Mouse (Mus musculus): ENCODE results near the gene Ccdc12. TPM values are rescaled to one million over a fixed set of nuclear protein-coding genes. Genes with fewer than 3 reads are reported as not detected.

The Ccdc12 gene
- total RNA-seq, 2 experiments from 2014 or later: 44.8 to 58.6 TPM

- no peak for DNase-seq (ENCODE audit: low spot score in 2 of 2)
- intact Hi-C loops (cut with DNase I): no loop called here
These were observed 15.3 kb upstream of the Ccdc12 start for GRCm38 (mm10) chr9:110641006-110641405.

- no peak for DNase-seq (ENCODE audit: low spot score in 2 of 2)
- intact Hi-C loops (cut with DNase I): no loop called here
These were observed 13.3 kb upstream of the Ccdc12 start for GRCm38 (mm10) chr9:110642812-110643524.

GRCm38 (mm10) chr9:110643787-110644186 is 12.5 kb upstream of the Ccdc12 start:
- intact Hi-C loops (cut with DNase I): no loop called here
- no peak for DNase-seq (ENCODE audit: low spot score in 2 of 2)

- DNase-seq (ENCODE audit: low spot score in 2 of 2): no peak
- intact Hi-C loops (cut with DNase I): no loop called here
These were observed 12.0 kb upstream of the Ccdc12 start for GRCm38 (mm10) chr9:110644295-110644694.

GRCm38 (mm10) chr9:110645219-110645618 is 11.1 kb upstream of the Ccdc12 start:
- intact Hi-C loops (cut with DNase I): no loop called here

GRCm38 (mm10) chr9:110649775-110650174 is 6.5 kb upstream of the Ccdc12 start:
- intact Hi-C loops (cut with DNase I): loop anchor here (5.0 kb wide), 1 partner anchor 58 kb away; no protein-coding TSS in a partner anchor

More at GRCm38 (mm10) chr9:110645219-110645618, 11.1 kb upstream of the Ccdc12 start:
- DNase-seq (ENCODE audit: low spot score in 2 of 2): no peak

GRCm38 (mm10) chr9:110651931-110652722 is 4.2 kb upstream of the Ccdc12 start:
- intact Hi-C loops (cut with DNase I): loop anchor here (5.0 kb wide), 1 partner anchor 55 kb away; no protein-coding TSS in a partner anchor
- peak in 1 of 2 experiments; percentile 37 for DNase-seq (ENCODE audit: low spot score in 2 of 2)

More at GRCm38 (mm10) chr9:110649775-110650174, 6.5 kb upstream of the Ccdc12 start:
- DNase-seq (ENCODE audit: low spot score in 2 of 2): peak in 1 of 2 experiments; percentile 83

GRCm38 (mm10) chr9:110652963-110653654 is 3.2 kb upstream of the Ccdc12 start:
- DNase-seq (ENCODE audit: low spot score in 2 of 2): no peak
- intact Hi-C loops (cut with DNase I): loop anchor here (5.0 kb wide), 1 partner anchor 54 kb away; no protein-coding TSS in a partner anchor

- intact Hi-C loops (cut with DNase I): loop anchor here (5.0 kb wide), 1 partner anchor 53 kb away; no protein-coding TSS in a partner anchor
- peak; percentile 73 to 74 for DNase-seq (ENCODE audit: low spot score in 2 of 2)
These were observed 2.4 kb upstream of the Ccdc12 start, which contains the start of gene Nbeal2 for GRCm38 (mm10) chr9:110653655-110654461. Nbeal2 (minus strand) TSS chr9:110654161.

GRCm38 (mm10) chr9:110654726-110655650 is 1.3 kb upstream of the Ccdc12 start:
- intact Hi-C loops (cut with DNase I): loop anchor here (5.0 kb wide), 1 partner anchor 52 kb away; no protein-coding TSS in a partner anchor
- DNase-seq (ENCODE audit: low spot score in 2 of 2): no peak

- DNase-seq (ENCODE audit: low spot score in 2 of 2): no peak
- intact Hi-C loops (cut with DNase I): no loop called here
These were observed 674 bp upstream of the Ccdc12 start for GRCm38 (mm10) chr9:110655651-110656007.

GRCm38 (mm10) chr9:110657474-110658078 is 1.3 kb downstream of the Ccdc12 start:
- intact Hi-C loops (cut with DNase I): no loop called here
- no peak for DNase-seq (ENCODE audit: low spot score in 2 of 2)

GRCm38 (mm10) chr9:110659521-110659920 is 3.2 kb downstream of the Ccdc12 start:
- DNase-seq (ENCODE audit: low spot score in 2 of 2): no peak
- intact Hi-C loops (cut with DNase I): no loop called here

GRCm38 (mm10) chr9:110660208-110660607 is 3.9 kb downstream of the Ccdc12 start:
- intact Hi-C loops (cut with DNase I): no loop called here
- DNase-seq (ENCODE audit: low spot score in 2 of 2): no peak

- DNase-seq (ENCODE audit: low spot score in 2 of 2): no peak
- intact Hi-C loops (cut with DNase I): no loop called here
These were observed 4.7 kb downstream of the Ccdc12 start for GRCm38 (mm10) chr9:110660856-110661612.

- intact Hi-C loops (cut with DNase I): no loop called here
These were observed 6.5 kb downstream of the Ccdc12 start for GRCm38 (mm10) chr9:110662844-110663243.

GRCm38 (mm10) chr9:110665912-110666311 is 9.6 kb downstream of the Ccdc12 start:
- no peak for DNase-seq (ENCODE audit: low spot score in 2 of 2)
- intact Hi-C loops (cut with DNase I): no loop called here

More at GRCm38 (mm10) chr9:110662844-110663243, 6.5 kb downstream of the Ccdc12 start:
- DNase-seq (ENCODE audit: low spot score in 2 of 2): no peak
